Mouse (Mus musculus) cerebellum, adult 8-10 months (tissue): ENCODE results near the gene Lpp.

ENCODE experiments used
- DNase-seq: peaks from one replicate; pipeline ENCODE4 v3.0.0; 2022

The Lpp gene

GRCm38 (mm10) chr16:24567562-24567961 is 174.3 kb downstream of the Lpp start:
- DNase-seq, result no peak

GRCm38 (mm10) chr16:24568061-24568460 is 174.8 kb downstream of the Lpp start:
- DNase-seq, result no peak

- no peak for DNase-seq
Observed at GRCm38 (mm10) chr16:24569681-24570080, 176.4 kb downstream of the Lpp start.

GRCm38 (mm10) chr16:24576999-24577398 is 183.7 kb downstream of the Lpp start:
- no peak for DNase-seq

GRCm38 (mm10) chr16:24577798-24578197 is 184.5 kb downstream of the Lpp start:
- DNase-seq, result no peak

GRCm38 (mm10) chr16:24582847-24583246 is 189.5 kb downstream of the Lpp start:
- no peak for DNase-seq

GRCm38 (mm10) chr16:24593535-24593934 is 200.2 kb downstream of the Lpp start:
- DNase-seq, result no peak

- no peak for DNase-seq
Observed at GRCm38 (mm10) chr16:24594508-24594907, 201.2 kb downstream of the Lpp start.

- DNase-seq, result no peak
Observed at GRCm38 (mm10) chr16:24595493-24595892, 202.2 kb downstream of the Lpp start.

- no peak for DNase-seq
Observed at GRCm38 (mm10) chr16:24598567-24598966, 205.3 kb downstream of the Lpp start.

- DNase-seq, result no peak
Observed at GRCm38 (mm10) chr16:24599766-24600165, 206.5 kb downstream of the Lpp start.

GRCm38 (mm10) chr16:24600260-24600948 is 207.1 kb downstream of the Lpp start:
- DNase-seq, result no peak

GRCm38 (mm10) chr16:24603342-24603741 is 210.0 kb downstream of the Lpp start:
- DNase-seq, result no peak

GRCm38 (mm10) chr16:24607896-24608457 is 214.7 kb downstream of the Lpp start:
- no peak for DNase-seq

GRCm38 (mm10) chr16:24619458-24619857 is 226.2 kb downstream of the Lpp start:
- DNase-seq, result no peak

- no peak for DNase-seq
Observed at GRCm38 (mm10) chr16:24620021-24620420, 226.7 kb downstream of the Lpp start.

GRCm38 (mm10) chr16:24622226-24623194 is 229.2 kb downstream of the Lpp start:
- DNase-seq, result no peak

- no peak for DNase-seq
Observed at GRCm38 (mm10) chr16:24624335-24624734, 231.0 kb downstream of the Lpp start.

GRCm38 (mm10) chr16:24625576-24625975 is 232.3 kb downstream of the Lpp start:
- DNase-seq, result no peak

- DNase-seq, result no peak
Observed at GRCm38 (mm10) chr16:24628779-24629178, 235.5 kb downstream of the Lpp start.

GRCm38 (mm10) chr16:24629218-24630172 is 236.2 kb downstream of the Lpp start:
- DNase-seq, result no peak

GRCm38 (mm10) chr16:24635381-24635919 is 242.1 kb downstream of the Lpp start:
- DNase-seq, result peak; percentile 61
